Mouse (Mus musculus) heart, adult 11 months (tissue): ENCODE results near the gene Exoc3l.

Source experiments
- DNase-seq: peaks from one replicate; pipeline ENCODE4 v3.0.0; 2022

The Exoc3l gene

GRCm38 (mm10) chr8:105265128-105265527 lies 30.8 kb downstream of the Exoc3l start:
- peak; percentile 95 for DNase-seq

- peak; percentile 99 for DNase-seq
Observed at GRCm38 (mm10) chr8:105264024-105264982, 31.6 kb downstream of the Exoc3l start, which contains the start of the genes Tradd and Fbxl8. TSS of gene Tradd (minus strand) at chr8:105264609. TSS of gene Fbxl8 (plus strand) at chr8:105264648.

- DNase-seq, result peak; percentile 88
Observed at GRCm38 (mm10) chr8:105263244-105263912, 32.5 kb downstream of the Exoc3l start.

- peak; percentile 81 for DNase-seq
Observed at GRCm38 (mm10) chr8:105261326-105261980, 34.4 kb downstream of the Exoc3l start.

- peak; percentile 90 for DNase-seq
Observed at GRCm38 (mm10) chr8:105260371-105261099, 35.4 kb downstream of the Exoc3l start.

- peak; percentile 94 for DNase-seq
Observed at GRCm38 (mm10) chr8:105259721-105260320, 36.1 kb downstream of the Exoc3l start.

GRCm38 (mm10) chr8:105258911-105259720 lies 36.8 kb downstream of the Exoc3l start:
- peak; percentile 93 for DNase-seq

- peak; percentile 74 for DNase-seq
Observed at GRCm38 (mm10) chr8:105257318-105258114, 38.4 kb downstream of the Exoc3l start.

GRCm38 (mm10) chr8:105254966-105255350 lies 40.9 kb downstream of the Exoc3l start, which contains the start of gene B3gnt9:
TSS of gene B3gnt9 (minus strand) at chr8:105255153.
- peak; percentile 99 for DNase-seq

GRCm38 (mm10) chr8:105254152-105254965 lies 41.5 kb downstream of the Exoc3l start:
- DNase-seq, result peak; percentile 99

- no peak for DNase-seq
Observed at GRCm38 (mm10) chr8:105253766-105254151, 42.1 kb downstream of the Exoc3l start.

GRCm38 (mm10) chr8:105252680-105253537 lies 43.0 kb downstream of the Exoc3l start:
- peak; percentile 90 for DNase-seq

- peak; percentile 90 for DNase-seq
Observed at GRCm38 (mm10) chr8:105251954-105252353, 43.9 kb downstream of the Exoc3l start.

- no peak for DNase-seq
Observed at GRCm38 (mm10) chr8:105241016-105241415, 54.9 kb downstream of the Exoc3l start.
